Mouse (Mus musculus): Measurements from ENCODE around the gene Dtd2. TPM values are rescaled to one million over a fixed set of nuclear protein-coding genes. Genes with fewer than 3 reads are reported as not detected.

Dtd2 gene
- polyA plus RNA-seq, 1 experiment: 16.0 TPM

DNA sequence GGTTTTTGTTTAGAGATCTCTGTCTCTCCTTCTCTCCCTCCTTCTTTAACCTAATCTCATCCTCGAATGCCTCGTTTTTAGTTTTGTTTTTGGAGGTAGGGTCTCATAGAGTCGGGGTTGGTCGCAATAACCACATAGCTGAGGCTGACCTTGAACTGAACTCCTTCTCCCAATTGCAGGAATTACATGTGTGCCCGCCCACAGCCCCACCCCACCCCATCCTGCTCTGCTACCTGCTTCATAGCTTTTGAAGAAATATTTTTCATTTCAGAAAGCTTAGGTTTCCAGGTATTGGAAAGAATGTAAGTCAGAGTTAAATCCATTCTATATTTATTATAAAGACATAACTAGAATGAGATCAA, 313 bp upstream of the Dtd2 start:
- no peaks in the 10 kb centered on the region for H3K36me3 ChIP-seq (ENCODE audit: control insufficient read depth, insufficient read depth)
- TF ChIP-seq E2F4 (IDR thresholded peaks at IDR 0.05; ENCODE audit: insufficient read depth) (no peak), MAX (IDR thresholded peaks at IDR 0.05; ENCODE audit: low read depth) (no peak), MYOG (IDR thresholded peaks at IDR 0.05; ENCODE audit: control insufficient read depth in 1 of 3, insufficient read depth in 1 of 3, insufficient read length in 2 of 3, low read depth in 2 of 3) (no peak), MYOD1 (IDR thresholded peaks at IDR 0.05; ENCODE audit: control insufficient read depth in 1 of 3, insufficient read length in 2 of 3, low read depth in 2 of 3) (no peak), TCF12 (IDR thresholded peaks at IDR 0.05; ENCODE audit: insufficient read depth, poor library complexity, severe bottlenecking) (no peak), TCF3 (IDR thresholded peaks at IDR 0.05; ENCODE audit: insufficient read length, low read depth) (no peak), POLR2AphosphoS2 (IDR thresholded peaks at IDR 0.05; ENCODE audit: insufficient read length, low read depth) (no peak), CEBPB (IDR thresholded peaks at IDR 0.05; ENCODE audit: insufficient read depth, poor library complexity, severe bottlenecking) (no peak), SRF (IDR thresholded peaks at IDR 0.05; ENCODE audit: control insufficient read depth, insufficient read length, low read depth) (no peak), USF1 (IDR thresholded peaks at IDR 0.05; ENCODE audit: low read depth) (no peak), POLR2A (IDR thresholded peaks at IDR 0.05; ENCODE audit: insufficient read length, low read depth) (no peak), REST (IDR thresholded peaks at IDR 0.05; ENCODE audit: insufficient read depth, insufficient read length) (no peak)
- H3K27me3 ChIP-seq (ENCODE audit: control insufficient read depth, insufficient read depth, insufficient read length): no peaks in the 10 kb centered on the region
- peak overlapping the region; percentile 52 for H3K4me3 ChIP-seq
- H3K4me2 ChIP-seq (ENCODE audit: low read depth): peak overlapping the region; percentile 85
- H3K79me2 ChIP-seq (ENCODE audit: control insufficient read depth, insufficient read depth): no peaks in the 10 kb centered on the region
- peak overlapping the region; percentile 55 for H3ac ChIP-seq (ENCODE audit: control insufficient read depth, insufficient read length)

DNA sequence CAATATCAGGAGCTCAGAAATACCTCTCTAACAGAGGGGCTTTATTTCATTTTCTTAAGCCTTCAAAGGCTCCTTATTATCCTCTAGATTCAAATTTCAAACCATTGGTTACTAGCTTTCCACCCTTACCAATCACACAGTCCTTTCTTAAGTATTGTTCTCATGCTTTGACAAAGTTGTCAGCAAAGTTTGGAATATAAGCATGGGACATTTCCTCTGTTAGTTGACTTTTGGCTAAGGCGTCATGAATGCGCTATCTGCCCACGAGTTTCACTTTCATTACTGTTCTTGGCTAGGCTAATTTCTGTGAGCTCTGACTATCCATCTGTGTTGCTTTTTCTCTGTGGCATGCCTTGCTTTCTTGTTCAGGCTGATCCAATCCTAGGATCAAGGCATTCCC, 3.6 kb downstream of the Dtd2 start:
- Histone ChIP-seq H3K36me3 (ENCODE audit: control insufficient read depth, insufficient read depth) (no peaks in the 10 kb centered on the region), H3K27me3 (ENCODE audit: control insufficient read depth, insufficient read depth, insufficient read length) (no peaks in the 10 kb centered on the region)

DNA sequence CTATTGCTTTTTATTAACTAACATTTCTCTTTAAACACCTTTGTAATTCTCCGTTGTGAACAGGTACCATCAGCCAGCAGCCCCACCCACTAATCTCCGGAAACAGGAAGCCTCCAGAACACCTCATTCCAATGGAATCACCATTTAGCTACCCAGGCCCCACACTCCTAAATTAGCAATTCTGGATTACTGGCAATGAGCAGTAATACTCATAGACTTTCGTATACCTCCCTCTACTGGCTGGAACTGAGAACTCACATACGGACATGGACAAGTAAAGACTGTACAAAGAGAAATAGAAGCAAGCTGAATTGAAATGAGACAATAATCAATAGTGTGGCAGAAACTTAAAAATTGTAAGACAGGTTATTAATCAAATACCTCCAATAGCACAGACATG, 4.8 kb downstream of the Dtd2 start:
- TF ChIP-seq POLR2A (IDR thresholded peaks at IDR 0.05; ENCODE audit: insufficient read length, low read depth) (no peak), REST (IDR thresholded peaks at IDR 0.05; ENCODE audit: insufficient read depth, insufficient read length) (no peak), MYOD1 (IDR thresholded peaks at IDR 0.05; ENCODE audit: control insufficient read depth in 1 of 3, insufficient read length in 2 of 3, low read depth in 2 of 3) (no peak), MAX (IDR thresholded peaks at IDR 0.05; ENCODE audit: low read depth) (no peak), MYOG (IDR thresholded peaks at IDR 0.05; ENCODE audit: control insufficient read depth in 1 of 3, insufficient read depth in 1 of 3, insufficient read length in 2 of 3, low read depth in 2 of 3) (no peak), USF1 (IDR thresholded peaks at IDR 0.05; ENCODE audit: low read depth) (no peak), SRF (IDR thresholded peaks at IDR 0.05; ENCODE audit: control insufficient read depth, insufficient read length, low read depth) (no peak), E2F4 (IDR thresholded peaks at IDR 0.05; ENCODE audit: insufficient read depth) (no peak), TCF12 (IDR thresholded peaks at IDR 0.05; ENCODE audit: insufficient read depth, poor library complexity, severe bottlenecking) (no peak), TCF3 (IDR thresholded peaks at IDR 0.05; ENCODE audit: insufficient read length, low read depth) (no peak), POLR2AphosphoS2 (IDR thresholded peaks at IDR 0.05; ENCODE audit: insufficient read length, low read depth) (no peak), CEBPB (IDR thresholded peaks at IDR 0.05; ENCODE audit: insufficient read depth, poor library complexity, severe bottlenecking) (no peak)
- H3K36me3 ChIP-seq (ENCODE audit: control insufficient read depth, insufficient read depth): no peaks in the 10 kb centered on the region
- H3K79me2 ChIP-seq (ENCODE audit: control insufficient read depth, insufficient read depth): no peaks in the 10 kb centered on the region
- H3K4me3 ChIP-seq: no peak overlapping the region
- peak overlapping the region; percentile 19 for H3K4me2 ChIP-seq (ENCODE audit: low read depth)
- no peaks in the 10 kb centered on the region for H3K27me3 ChIP-seq (ENCODE audit: control insufficient read depth, insufficient read depth, insufficient read length)
- H3ac ChIP-seq (ENCODE audit: control insufficient read depth, insufficient read length): no peak overlapping the region

More for the DNA sequence above, 3.6 kb downstream of the Dtd2 start:
- H3ac ChIP-seq (ENCODE audit: control insufficient read depth, insufficient read length): no peak overlapping the region
- no peak overlapping the region for H3K4me3 ChIP-seq
- TF ChIP-seq MYOD1 (IDR thresholded peaks at IDR 0.05; ENCODE audit: control insufficient read depth in 1 of 3, insufficient read length in 2 of 3, low read depth in 2 of 3) (no peak), MYOG (IDR thresholded peaks at IDR 0.05; ENCODE audit: control insufficient read depth in 1 of 3, insufficient read depth in 1 of 3, insufficient read length in 2 of 3, low read depth in 2 of 3) (no peak), POLR2AphosphoS2 (IDR thresholded peaks at IDR 0.05; ENCODE audit: insufficient read length, low read depth) (no peak), USF1 (IDR thresholded peaks at IDR 0.05; ENCODE audit: low read depth) (no peak), TCF12 (IDR thresholded peaks at IDR 0.05; ENCODE audit: insufficient read depth, poor library complexity, severe bottlenecking) (no peak), POLR2A (IDR thresholded peaks at IDR 0.05; ENCODE audit: insufficient read length, low read depth) (no peak), E2F4 (IDR thresholded peaks at IDR 0.05; ENCODE audit: insufficient read depth) (no peak), SRF (IDR thresholded peaks at IDR 0.05; ENCODE audit: control insufficient read depth, insufficient read length, low read depth) (no peak), MAX (IDR thresholded peaks at IDR 0.05; ENCODE audit: low read depth) (no peak), REST (IDR thresholded peaks at IDR 0.05; ENCODE audit: insufficient read depth, insufficient read length) (no peak), TCF3 (IDR thresholded peaks at IDR 0.05; ENCODE audit: insufficient read length, low read depth) (no peak), CEBPB (IDR thresholded peaks at IDR 0.05; ENCODE audit: insufficient read depth, poor library complexity, severe bottlenecking) (no peak)
- no peak overlapping the region for H3K4me2 ChIP-seq (ENCODE audit: low read depth)
- no peaks in the 10 kb centered on the region for H3K79me2 ChIP-seq (ENCODE audit: control insufficient read depth, insufficient read depth)

DNA sequence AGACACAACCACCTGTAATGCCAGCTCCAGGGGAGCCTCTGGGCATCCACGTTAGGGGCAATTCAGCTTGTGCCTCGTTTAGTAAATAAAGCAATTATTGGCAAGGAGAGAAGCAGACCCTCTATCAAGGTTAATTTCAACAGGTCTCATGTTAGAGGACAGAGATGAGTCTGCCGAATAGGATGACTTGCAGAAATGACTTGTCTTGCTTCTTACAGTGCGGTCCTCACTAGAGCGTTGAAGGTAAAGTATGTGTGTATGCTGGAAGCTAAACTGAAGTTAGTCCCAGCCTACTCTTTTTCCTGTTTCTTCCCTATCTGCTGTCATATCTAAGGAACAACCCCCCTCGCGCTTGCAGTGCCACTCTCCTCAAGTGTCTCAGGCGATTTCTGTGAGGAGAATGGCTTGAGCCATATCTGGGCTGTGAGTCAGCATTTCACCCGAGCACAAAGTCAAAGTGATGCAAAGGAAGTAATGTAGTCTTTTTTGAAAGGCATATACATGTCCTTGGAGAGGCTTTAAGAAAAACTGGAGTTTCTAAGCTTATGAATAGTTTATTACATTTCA, 7.9 kb downstream of the Dtd2 start:
- no peak overlapping the region for H3K4me2 ChIP-seq (ENCODE audit: low read depth)
- H3K4me3 ChIP-seq: no peak overlapping the region
- no peak overlapping the region for H3ac ChIP-seq (ENCODE audit: control insufficient read depth, insufficient read length)
- no peak for TF ChIP-seq TCF12 (IDR thresholded peaks at IDR 0.05; ENCODE audit: insufficient read depth, poor library complexity, severe bottlenecking)
- TF ChIP-seq MYOD1 (IDR thresholded peaks at IDR 0.05; ENCODE audit: control insufficient read depth in 1 of 3, insufficient read length in 2 of 3, low read depth in 2 of 3): no peak
- TF ChIP-seq USF1 (IDR thresholded peaks at IDR 0.05; ENCODE audit: low read depth): no peak
- no peak for TF ChIP-seq MAX (IDR thresholded peaks at IDR 0.05; ENCODE audit: low read depth)
- TF ChIP-seq TCF3 (IDR thresholded peaks at IDR 0.05; ENCODE audit: insufficient read length, low read depth): no peak
- no peak for TF ChIP-seq POLR2A (IDR thresholded peaks at IDR 0.05; ENCODE audit: insufficient read length, low read depth)
- TF ChIP-seq SRF (IDR thresholded peaks at IDR 0.05; ENCODE audit: control insufficient read depth, insufficient read length, low read depth): no peak
- TF ChIP-seq E2F4 (IDR thresholded peaks at IDR 0.05; ENCODE audit: insufficient read depth): no peak
- TF ChIP-seq CEBPB (IDR thresholded peaks at IDR 0.05; ENCODE audit: insufficient read depth, poor library complexity, severe bottlenecking): no peak
- no peak for TF ChIP-seq MYOG (IDR thresholded peaks at IDR 0.05; ENCODE audit: control insufficient read depth in 1 of 3, insufficient read depth in 1 of 3, insufficient read length in 2 of 3, low read depth in 2 of 3)
- no peaks in the 10 kb centered on the region for H3K27me3 ChIP-seq (ENCODE audit: control insufficient read depth, insufficient read depth, insufficient read length)
- no peaks in the 10 kb centered on the region for H3K79me2 ChIP-seq (ENCODE audit: control insufficient read depth, insufficient read depth)
- no peaks in the 10 kb centered on the region for H3K36me3 ChIP-seq (ENCODE audit: control insufficient read depth, insufficient read depth)
